Mouse (Mus musculus): ENCODE data around the gene Olfr299. TPM values are rescaled to one million over a fixed set of nuclear protein-coding genes. Genes with fewer than 3 reads are reported as not detected.

Olfr299 gene
- total RNA-seq (2021), result not detected
- long read RNA-seq, experiment 1, result 0 reads
- long read RNA-seq, experiment 2, result 0 reads

DNA sequence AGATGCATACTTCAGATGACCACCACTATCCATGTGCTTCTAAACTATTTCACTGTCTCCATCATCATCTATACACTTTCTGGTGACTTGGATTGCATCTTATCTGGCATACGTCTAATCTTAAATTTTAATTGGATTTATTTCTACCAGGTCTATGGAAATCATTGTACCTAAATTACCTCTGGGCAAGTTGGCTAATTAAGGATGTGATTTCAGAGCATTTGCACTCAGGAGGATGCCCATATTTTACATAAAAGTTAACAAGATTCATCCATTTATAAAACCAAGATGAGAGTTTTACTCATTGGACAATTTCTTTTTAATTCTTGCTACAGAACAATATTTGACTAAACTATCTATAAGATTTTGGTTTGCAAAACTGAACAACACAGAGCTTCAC, at the start of gene Olfr299:
Gene Olfr299 (plus strand): TSS at position 301 of the 400 bp plus-strand sequence.
- no peak for DNase-seq (ENCODE audit: low spot score in 2 of 2)

GRCm38 (mm10) chr7:86492384-86492783, 32.7 kb downstream of the Olfr299 start, which contains the start of gene Olfr298:
Gene Olfr298, minus strand, starts transcription at chr7:86492484.
- no peak for DNase-seq (ENCODE audit: low spot score in 2 of 2)

Other genes with a start within 250 kb of the Olfr299 start
- gene Vmn2r76, start 213.6 kb upstream of the Olfr299 start, total RNA-seq (2021), result not detected
- not detected for gene Olfr310, start 182.7 kb upstream of the Olfr299 start, total RNA-seq (2021)
- not detected for gene Olfr309, start 146.2 kb upstream of the Olfr299 start, total RNA-seq (2021)
- not detected for gene Olfr308, start 134.3 kb upstream of the Olfr299 start, total RNA-seq (2021)
- not detected for gene Olfr307, start 122.3 kb upstream of the Olfr299 start, total RNA-seq (2021)
- not detected for gene Olfr305, start 93.0 kb upstream of the Olfr299 start, total RNA-seq (2021)
- gene Olfr304, start 73.3 kb upstream of the Olfr299 start, total RNA-seq (2021), result not detected
- not detected for gene Olfr303, start 62.1 kb upstream of the Olfr299 start, total RNA-seq (2021)
- gene Olfr301, start 56.1 kb upstream of the Olfr299 start, total RNA-seq (2021), result not detected
- not detected for gene Olfr298, start 32.6 kb downstream of the Olfr299 start, total RNA-seq (2021)
- gene Olfr297, start 60.0 kb downstream of the Olfr299 start, total RNA-seq (2021), result not detected
- not detected for gene Olfr295, start 123.9 kb downstream of the Olfr299 start, total RNA-seq (2021)
- not detected for gene Olfr294, start 156.7 kb downstream of the Olfr299 start, total RNA-seq (2021)
- not detected for gene Olfr293, start 189.1 kb downstream of the Olfr299 start, total RNA-seq (2021)
- not detected for gene Olfr292, start 228.4 kb downstream of the Olfr299 start, total RNA-seq (2021)

Data from adrenal gland, adult 18-20 months (tissue).